Mouse (Mus musculus) T-helper 17 cell (primary cell): ENCODE measurements at regions not wholly inside any gene's neighbourhood (a gene's known extent, or its start where the extent isn't known, plus 50 kb on each side); places are given as distances from the start of the nearest gene placed in this dataset.

Source experiments
- in situ Hi-C, 2 experiments: fragments of 300-600 bp; cut with MboI, MseI; formaldehyde crosslinking; loops; 1 replicate in 1 of 2; 2 replicates in 1 of 2; pipeline ENCODE4 v1.15.1; 2025; ENCODE audit warnings: high pct_unique_total_duplicates in 2 of 2

DNA sequence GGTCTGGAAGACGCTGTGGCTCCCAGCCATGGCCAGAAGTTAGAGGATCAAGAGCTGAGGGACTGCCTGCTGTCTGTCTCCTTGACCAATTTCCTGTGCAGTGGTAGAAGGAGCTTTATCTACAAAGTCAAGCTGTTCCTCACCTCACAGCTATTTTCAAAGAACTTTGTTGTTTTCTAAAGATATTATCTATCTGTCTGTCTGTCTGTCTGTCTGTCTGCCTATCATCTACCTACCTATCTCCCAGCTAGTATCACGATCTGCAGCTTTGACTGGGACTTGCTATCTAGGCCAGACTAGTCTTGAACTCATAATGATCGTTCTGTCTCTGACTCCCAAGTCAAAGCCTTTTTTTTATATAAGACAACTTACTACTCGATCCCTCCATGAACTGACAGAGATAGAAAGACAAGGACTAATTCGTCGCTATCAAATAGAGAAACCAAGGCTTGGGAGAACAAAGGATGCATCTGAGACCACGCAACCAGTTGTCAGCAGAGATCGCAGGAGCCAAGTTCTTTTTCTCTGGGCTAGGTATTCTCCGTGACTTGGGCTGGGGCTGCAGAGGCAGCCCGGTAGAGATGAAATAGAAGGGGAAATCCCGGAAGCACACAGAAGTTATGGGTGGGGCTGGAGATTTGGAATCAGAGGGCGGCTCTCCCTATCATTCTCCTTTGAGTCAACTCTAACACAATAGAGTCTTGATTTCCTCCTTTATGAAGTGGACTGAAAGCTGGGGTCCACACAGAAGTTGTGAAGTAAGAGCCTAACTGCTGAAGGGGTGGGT, 59.2 kb upstream of the Haao start:
- in situ Hi-C loops: no loop called here

DNA sequence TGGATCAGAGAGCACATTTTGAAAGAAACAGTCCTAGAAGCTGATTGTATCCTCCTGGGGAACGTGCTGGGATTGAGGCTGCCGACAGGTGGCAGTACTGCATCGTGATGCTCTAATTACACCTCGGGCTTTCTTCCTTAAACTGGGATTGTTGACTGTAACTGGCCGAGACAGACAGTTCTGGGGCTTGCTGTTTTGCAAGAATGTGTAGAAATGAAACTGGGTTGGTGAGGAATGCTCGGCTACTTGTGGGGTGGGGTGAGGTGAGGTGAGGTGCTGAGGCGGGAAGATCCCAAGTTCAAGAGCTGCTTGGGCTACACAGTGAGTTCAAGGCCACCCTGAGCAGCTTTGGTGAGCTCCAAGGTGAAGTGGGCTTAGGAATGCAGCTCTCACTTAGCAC, 55.7 kb upstream of the Haao start:
- in situ Hi-C loops: no loop called here

DNA sequence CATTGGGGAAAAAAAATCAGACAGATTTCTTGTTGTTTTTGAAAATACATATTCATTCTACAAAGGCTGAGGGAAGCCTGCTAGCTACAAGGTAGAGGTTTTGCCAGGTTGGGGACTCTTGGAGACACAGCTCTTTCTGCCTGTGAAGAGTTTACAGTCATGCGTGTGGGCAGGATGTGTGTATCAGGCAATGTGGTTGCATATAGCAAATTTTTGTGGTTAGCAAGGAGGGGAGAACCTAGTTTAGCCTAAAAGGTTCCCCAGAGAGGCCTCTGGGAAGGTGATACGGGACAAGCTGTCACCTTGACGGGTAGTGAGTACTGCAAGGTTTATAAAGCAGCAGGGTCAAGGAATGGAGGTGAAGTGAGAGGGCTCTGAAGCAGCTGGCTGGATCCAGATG, 54.8 kb upstream of the Haao start:
- in situ Hi-C loops: no loop called here

DNA sequence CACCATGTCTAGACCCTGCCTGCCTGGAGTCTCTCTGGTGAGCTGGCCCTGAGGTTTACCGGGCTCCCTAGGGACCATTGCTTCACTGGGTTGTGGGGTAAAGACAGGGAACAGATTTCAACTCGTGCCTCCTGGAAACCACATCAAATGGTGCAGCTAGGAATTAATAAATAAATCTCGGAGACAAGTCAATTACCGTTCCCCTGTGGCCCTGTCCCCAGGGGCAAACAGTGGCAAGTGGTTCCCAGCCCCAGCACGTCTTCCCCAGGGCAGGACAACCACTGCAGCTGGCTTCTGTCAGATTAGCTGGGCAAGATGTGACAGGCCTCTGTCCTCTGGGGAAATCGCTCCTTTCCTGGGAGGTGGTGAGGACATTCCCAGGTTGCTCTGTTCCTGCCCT, 54.3 kb upstream of the Haao start:
- in situ Hi-C loops: no loop called here

DNA sequence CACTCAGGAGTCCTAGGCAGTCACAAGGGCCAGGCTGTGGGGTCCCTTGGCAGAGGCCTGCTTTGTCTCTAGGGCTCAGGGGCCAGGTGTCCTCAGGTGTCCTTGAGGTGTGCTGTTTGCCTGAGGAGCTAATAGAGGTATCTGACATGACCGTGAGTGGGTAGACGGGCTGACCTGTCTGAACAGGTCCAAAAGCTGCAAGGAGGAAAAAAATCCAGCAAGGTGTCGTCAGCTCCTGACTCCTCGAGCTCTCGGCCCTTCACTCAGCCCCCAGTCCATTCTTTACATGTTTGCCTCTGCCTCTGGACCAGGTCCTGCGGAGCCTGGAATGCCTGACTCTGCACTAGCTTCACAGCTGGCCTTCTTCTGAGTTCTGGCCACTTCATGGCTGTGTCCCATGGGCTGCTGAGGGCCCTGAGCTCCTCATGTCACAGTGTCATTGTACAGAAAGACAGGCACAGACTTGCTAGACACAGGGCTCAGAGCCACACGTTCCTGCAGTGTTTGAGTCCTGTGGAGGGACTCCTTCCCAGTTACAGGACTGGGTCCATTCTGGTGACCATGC, 51.9 kb upstream of the Haao start:
- in situ Hi-C loops: loop anchor here (10.0 to 25.0 kb wide), 2 partner anchors 295 to 488 kb away; no protein-coding TSS in a partner anchor

- in situ Hi-C loops: loop anchor here (10.0 to 25.0 kb wide), 2 partner anchors 296 to 489 kb away; no protein-coding TSS in a partner anchor
These were observed 50.8 kb upstream of the Haao start for GRCm38 (mm10) chr17:83898531-83898930.
